Mouse (Mus musculus) lung, postnatal 0 days (tissue): ENCODE results near the gene Cachd1.

Experiments used
- CTCF ChIP-seq: IDR thresholded peaks from 2 replicates; pipeline ENCODE4 v1.5.1; 2016; ENCODE audit warnings: antibody characterized with exemption, mild to moderate bottlenecking
- EP300 ChIP-seq: IDR thresholded peaks from 2 replicates; pipeline ENCODE4 v1.6.1; 2016; ENCODE audit warnings: antibody characterized with exemption, mild to moderate bottlenecking, control low read depth

GRCm38 (mm10) chr4:101001073-101001472, 224.6 kb downstream of the Cachd1 start:
- TF ChIP-seq CTCF = no peak
- TF ChIP-seq EP300 = no peak
